Mouse (Mus musculus): ENCODE results near the gene Tomm6.

Gene Tomm6

GRCm38 (mm10) chr17:47694503-47695336 is 6.5 kb upstream of the Tomm6 start, which contains the start of gene Prickle4:
Prickle4 (minus strand) TSS chr17:47694736.
- peak; percentile 91 to 96 for DNase-seq (ENCODE audit: low spot score in 2 of 2)

GRCm38 (mm10) chr17:47694442-47694502 is 6.1 kb upstream of the Tomm6 start, which contains the start of gene Gm21981:
Gm21981 (minus strand) TSS chr17:47694455.
- no peak for DNase-seq (ENCODE audit: low spot score in 2 of 2)

- DNase-seq (ENCODE audit: low spot score in 2 of 2) = no peak
Observed at GRCm38 (mm10) chr17:47693671-47694441, 5.7 kb upstream of the Tomm6 start.

- DNase-seq (ENCODE audit: low spot score in 2 of 2) = no peak
Observed at GRCm38 (mm10) chr17:47691650-47692049, 3.5 kb upstream of the Tomm6 start.

- no peak for DNase-seq (ENCODE audit: low spot score in 2 of 2)
Observed at GRCm38 (mm10) chr17:47689894-47690293, 1.7 kb upstream of the Tomm6 start.

GRCm38 (mm10) chr17:47688608-47689575 is 706 bp upstream of the Tomm6 start, which contains the start of gene Frs3:
Frs3 (plus strand) TSS chr17:47689030.
- DNase-seq (ENCODE audit: low spot score in 2 of 2) = peak; percentile 61 to 69

GRCm38 (mm10) chr17:47687409-47688343 is 510 bp downstream of the Tomm6 start:
- peak; percentile 93 for DNase-seq (ENCODE audit: low spot score in 2 of 2)

GRCm38 (mm10) chr17:47682836-47683235 is 5.3 kb downstream of the Tomm6 start:
- no peak for DNase-seq (ENCODE audit: low spot score in 2 of 2)

GRCm38 (mm10) chr17:47678702-47679101 is 9.5 kb downstream of the Tomm6 start:
- DNase-seq (ENCODE audit: low spot score in 2 of 2) = no peak

- no peak for DNase-seq (ENCODE audit: low spot score in 2 of 2)
Observed at GRCm38 (mm10) chr17:47678238-47678637, 9.9 kb downstream of the Tomm6 start.

GRCm38 (mm10) chr17:47676581-47676980 is 11.6 kb downstream of the Tomm6 start:
- peak in 1 of 2 experiments; percentile 81 for DNase-seq (ENCODE audit: low spot score in 2 of 2)

- no peak for DNase-seq (ENCODE audit: low spot score in 2 of 2)
Observed at GRCm38 (mm10) chr17:47672311-47673111, 15.7 kb downstream of the Tomm6 start.

- DNase-seq (ENCODE audit: low spot score in 2 of 2) = no peak
Observed at GRCm38 (mm10) chr17:47671988-47672310, 16.2 kb downstream of the Tomm6 start.

- DNase-seq (ENCODE audit: low spot score in 2 of 2) = no peak
Observed at GRCm38 (mm10) chr17:47669166-47669565, 19.0 kb downstream of the Tomm6 start.

GRCm38 (mm10) chr17:47664474-47664873 is 23.7 kb downstream of the Tomm6 start:
- DNase-seq (ENCODE audit: low spot score in 2 of 2) = no peak

GRCm38 (mm10) chr17:47663009-47663713 is 25.0 kb downstream of the Tomm6 start:
- no peak for DNase-seq (ENCODE audit: low spot score in 2 of 2)

- DNase-seq (ENCODE audit: low spot score in 2 of 2) = no peak
Observed at GRCm38 (mm10) chr17:47658741-47659243, 29.4 kb downstream of the Tomm6 start.

GRCm38 (mm10) chr17:47657901-47658300 is 30.3 kb downstream of the Tomm6 start:
- no peak for DNase-seq (ENCODE audit: low spot score in 2 of 2)

- DNase-seq (ENCODE audit: low spot score in 2 of 2) = no peak
Observed at GRCm38 (mm10) chr17:47655697-47656096, 32.5 kb downstream of the Tomm6 start.
